Comparison of ENCODE assay signal across 22 mouse cellular contexts in genomic region chr1:119598855-119599254, GRCm38 (mm10). TPM values are rescaled to one million over a fixed set of nuclear protein-coding genes. Genes with fewer than 3 reads are reported as not detected.
DNase-seq lines count a peak whose midpoint lies in the region; ATAC-seq and TF ChIP-seq lines count a peak whose summit lies in the region.
"Had no signal": no experiment of that assay in that cellular context is flagged by ENCODE, and none has a peak within 500 bp of the region (broad histone marks: within the 10 kb centered on the region; RNA-seq: fewer than 3 reads in every experiment).

No protein-coding gene starts in this region.

- no peaks in the 10 kb centered on the region for H3K79me2 ChIP-seq in MEL (ENCODE audit: control insufficient read depth, insufficient read depth, low read length, poor library complexity)

- no peaks in the 10 kb centered on the region for H3K9me3 ChIP-seq in MEL (replicated peaks; ENCODE audit: insufficient read depth, low read length)
- no peaks in the 10 kb centered on the region for H3K9me3 ChIP-seq in intestine, embryonic 15.5 days
- H3K9me3 ChIP-seq: embryonic facial prominence, embryonic 13.5 days; forebrain, embryonic 12.5 days; heart, embryonic 13.5 days; hindbrain, embryonic 12.5 days had no signal

- DNase-seq in thymus, postnatal 14 days, result peak; percentile 5
- no peak for DNase-seq in thymus, adult 2 months
- DNase-seq in CD4-positive, CD25-positive, alpha-beta regulatory T cell, adult 2 months (ENCODE audit: low read depth, low spot score), result peak; percentile 3
- DNase-seq in MEL (ENCODE audit: low read depth, low spot score), result peak; percentile 27
- no peak for DNase-seq in cerebellum, adult 9-11 months
- DNase-seq in frontal cortex, postnatal 25 days (ENCODE audit: low spot score in 2 of 2), result no peak
- DNase-seq: adrenal gland, adult 2 months; adrenal gland, postnatal 25 days; B cell, adult 2 months; cerebellum, adult 18-20 months; cerebellum, postnatal 10 days; gastrocnemius, postnatal 14 days; heart, postnatal 36 days had no signal

- H3K36me3 ChIP-seq in thymus, adult 2 months (ENCODE audit: control insufficient read depth, insufficient read depth, low read length), result no peaks in the 10 kb centered on the region
- H3K36me3 ChIP-seq in MEL (ENCODE audit: control insufficient read depth in 1 of 2, insufficient read depth in 2 of 2, low read length in 2 of 2), result no peaks in the 10 kb centered on the region
- H3K36me3 ChIP-seq in intestine, embryonic 15.5 days, result peaks cover 7% of the 10 kb centered on the region; the same call in 1 of the 2 replicates

- H3K9ac ChIP-seq in MEL (ENCODE audit: control insufficient read depth, low read depth, low read length, poor library complexity, severe bottlenecking), result no peak overlapping the region
- no peak overlapping the region for H3K9ac ChIP-seq in intestine, embryonic 15.5 days
- H3K9ac ChIP-seq: embryonic facial prominence, embryonic 13.5 days; forebrain, embryonic 12.5 days; heart, embryonic 13.5 days; hindbrain, embryonic 12.5 days had no signal

- no peaks in the 10 kb centered on the region for H3K4me1 ChIP-seq in thymus, adult 2 months (replicated peaks; ENCODE audit: control insufficient read depth, insufficient read depth, low read length)
- no peaks in the 10 kb centered on the region; a peak in 1 of 4 replicates for H3K4me1 ChIP-seq in MEL (ENCODE audit: control insufficient read depth in 1 of 2, insufficient read depth in 2 of 2, low read length in 2 of 2)
- no peaks in the 10 kb centered on the region for H3K4me1 ChIP-seq in intestine, embryonic 15.5 days (replicated peaks)
- H3K4me1 ChIP-seq: embryonic facial prominence, embryonic 13.5 days; forebrain, embryonic 12.5 days; heart, embryonic 13.5 days; hindbrain, embryonic 12.5 days had no signal

- no peak overlapping the region for H3K4me3 ChIP-seq in thymus, adult 2 months (ENCODE audit: control insufficient read depth, insufficient read depth, low read length)
- no peak overlapping the region for H3K4me3 ChIP-seq in MEL (ENCODE audit: control insufficient read depth in 1 of 2, insufficient read depth in 1 of 2, low read depth in 2 of 2, low read length in 2 of 2)
- no peak overlapping the region for H3K4me3 ChIP-seq in intestine, embryonic 15.5 days (replicated peaks)
- H3K4me3 ChIP-seq: embryonic facial prominence, embryonic 13.5 days; forebrain, embryonic 12.5 days; heart, embryonic 13.5 days; hindbrain, embryonic 12.5 days had no signal

- TF ChIP-seq POLR2A in thymus, adult 2 months (IDR thresholded peaks at IDR 0.05; ENCODE audit: control insufficient read depth, extremely low read depth, insufficient read depth, low read length, poor library complexity), result no peak
- no peak for TF ChIP-seq POLR2A in MEL (IDR thresholded peaks at IDR 0.05; ENCODE audit: control insufficient read depth in 1 of 2, insufficient read depth in 1 of 2, low read depth in 1 of 2, low read length in 2 of 2, poor library complexity in 1 of 2)

- H3K4me2 ChIP-seq in intestine, embryonic 15.5 days (replicated peaks), result no peak overlapping the region
- H3K4me2 ChIP-seq: embryonic facial prominence, embryonic 13.5 days; forebrain, embryonic 12.5 days; heart, embryonic 13.5 days; hindbrain, embryonic 12.5 days had no signal

- ATAC-seq in megakaryocyte, adult 5-6 weeks (ENCODE audit: poor library complexity, severe bottlenecking), result peak; percentile 87
- ATAC-seq in intestine, embryonic 15.5 days, result no peak
- ATAC-seq: forebrain, embryonic 16.5 days; hindbrain, embryonic 16.5 days had no signal

- no peak for TF ChIP-seq EP300 in MEL (IDR thresholded peaks at IDR 0.05; ENCODE audit: low read depth in 1 of 2, low read length in 2 of 2)

- TF ChIP-seq CTCF in thymus, adult 2 months (IDR thresholded peaks at IDR 0.05; ENCODE audit: borderline replicate concordance, control insufficient read depth, extremely low read depth, insufficient read depth, low read length, poor library complexity), result no peak
- TF ChIP-seq CTCF in MEL (IDR thresholded peaks at IDR 0.05 in 2 of 3, conservative IDR thresholded peaks at IDR 0.05 in 1 of 3; ENCODE audit: control insufficient read depth in 1 of 3, insufficient read depth in 1 of 3, low read depth in 2 of 3, low read length in 3 of 3, poor library complexity in 1 of 3, severe bottlenecking in 1 of 3), result no peak

- H3K27me3 ChIP-seq in thymus, adult 2 months (ENCODE audit: control insufficient read depth, insufficient read depth, low read length), result no peaks in the 10 kb centered on the region
- H3K27me3 ChIP-seq in MEL (ENCODE audit: control insufficient read depth in 1 of 2, insufficient read depth in 2 of 2, low read length in 2 of 2), result no peaks in the 10 kb centered on the region
- H3K27me3 ChIP-seq in intestine, embryonic 15.5 days (replicated peaks), result no peaks in the 10 kb centered on the region
- H3K27me3 ChIP-seq: CH12.LX; embryonic facial prominence, embryonic 13.5 days; forebrain, embryonic 12.5 days; heart, embryonic 13.5 days; hindbrain, embryonic 12.5 days had no signal

- 45% methylated on average over 6 of the region's 6 CpGs for WGBS in thymus, adult 2 months
- WGBS in intestine, embryonic 15.5 days, result 77% methylated on average over 6 of the region's 6 CpGs

- TF ChIP-seq RAD21 in MEL (IDR thresholded peaks at IDR 0.05; ENCODE audit: low read depth, low read length), result no peak

- no peak overlapping the region for H3K27ac ChIP-seq in thymus, adult 2 months (ENCODE audit: control insufficient read depth, insufficient read depth, low read length)
- no peak overlapping the region for H3K27ac ChIP-seq in MEL (ENCODE audit: control insufficient read depth, low read depth, low read length)
- H3K27ac ChIP-seq in intestine, embryonic 15.5 days, result no peak overlapping the region
- H3K27ac ChIP-seq: embryonic facial prominence, embryonic 13.5 days; forebrain, embryonic 12.5 days; heart, embryonic 13.5 days; hindbrain, embryonic 12.5 days had no signal

TF ChIP-seq in MEL, 35 proteins besides CTCF, POLR2A, EP300 and RAD21:
- TF ChIP-seq ZKSCAN1 (IDR thresholded peaks at IDR 0.05; ENCODE audit: low read depth, low read length) (no peak), USF1 (IDR thresholded peaks at IDR 0.05; ENCODE audit: low read depth, low read length) (no peak), ETS1 (IDR thresholded peaks at IDR 0.05; ENCODE audit: low read depth, low read length) (no peak), CHD2 (IDR thresholded peaks at IDR 0.05; ENCODE audit: low read length) (no peak), TBP (IDR thresholded peaks at IDR 0.05; ENCODE audit: low read depth, low read length) (no peak), UBTF (IDR thresholded peaks at IDR 0.05; ENCODE audit: borderline replicate concordance, insufficient read depth, low read depth, low read length) (no peak), TCF12 (IDR thresholded peaks at IDR 0.05; ENCODE audit: low read depth, low read length) (no peak), ELF1 (IDR thresholded peaks at IDR 0.05; ENCODE audit: low read depth, low read length) (no peak), POLR2AphosphoS5 (IDR thresholded peaks at IDR 0.05; ENCODE audit: borderline replicate concordance, low read depth, low read length) (no peak), USF2 (IDR thresholded peaks at IDR 0.05; ENCODE audit: borderline replicate concordance in 1 of 2, insufficient read depth in 1 of 2, low read depth in 1 of 2, low read length in 2 of 2) (no peak), MYB (IDR thresholded peaks at IDR 0.05; ENCODE audit: low read depth, low read length) (no peak), MEF2A (IDR thresholded peaks at IDR 0.05; ENCODE audit: extremely low read depth, insufficient replicate concordance, low read depth, low read length, poor library complexity, severe bottlenecking) (no peak), NRF1 (IDR thresholded peaks at IDR 0.05; ENCODE audit: insufficient read depth, low read depth, low read length, poor library complexity, severe bottlenecking) (no peak), NELFE (IDR thresholded peaks at IDR 0.05; ENCODE audit: low read depth, low read length) (no peak), MAX (IDR thresholded peaks at IDR 0.05; ENCODE audit: low read length) (no peak)

RNA-seq across cellular contexts. Expression of gene Epb41l5, which starts 49.9 kb away (rescaled TPM):
- 1.1 and 1.6 TPM in 2 replicates for polyA plus RNA-seq in thymus, adult 2 months (2012; rRNA removed)
- total RNA-seq in MEL (2012; rRNA removed), result 6.1 and 7.0 TPM in 2 replicates
- polyA plus RNA-seq in MEL (2012; ENCODE audit: insufficient read depth in 1 of 2, insufficient read length in 2 of 2, low read depth in 1 of 2, low replicate concordance in 2 of 2, missing spikeins in 1 of 2), result 1 to 10 TPM in 1 of 2 experiments, not detected in 1; 8.8 TPM
- total RNA-seq in megakaryocyte, adult 5-6 weeks (2015), result 0.40 TPM in 1 of 2 replicates, not detected in the other
- total RNA-seq in megakaryocyte, adult 5-6 weeks (2017), result 0.04 TPM in 1 of 2 replicates, not detected in the other
- polyA plus RNA-seq in intestine, embryonic 15.5 days (2015; fragmentation: Nextera tagmentation; extraction: Ambion mirVana), result 38.6 and 39.4 TPM in 2 replicates

Comparison
In these comparisons a context has a peak if more than half of its experiments do, and no peak if none do; other contexts are left out.
1. DNase-seq: peak in thymus, postnatal 14 days (single experiment), CD4-positive, CD25-positive, alpha-beta regulatory T cell, adult 2 months (single experiment) and MEL (single experiment); none in thymus, adult 2 months (single experiment), cerebellum, adult 9-11 months (single experiment) and frontal cortex, postnatal 25 days (0 of 2).